Mouse (Mus musculus): Measurements from ENCODE around the gene Pld4. TPM values are rescaled to one million over a fixed set of nuclear protein-coding genes. Genes with fewer than 3 reads are reported as not detected.
A peak's percentile ranks its signal among the peaks of the same experiment; 100 is the strongest.

Gene Pld4
- polyA plus RNA-seq (2015; fragmentation: Nextera tagmentation; extraction: Ambion mirVana) = 19.4 and 32.5 TPM in 2 replicates

GRCm38 (mm10) chr12:112760154-112760926 lies at the start of gene Pld4:
Pld4 (plus strand) TSS chr12:112760655.
- Histone ChIP-seq H3K4me1 (ENCODE audit: control insufficient read depth, insufficient read depth, low read length) (no peaks in the 10 kb centered on the region), H3K27me3 (ENCODE audit: control insufficient read depth, insufficient read depth, low read length) (no peaks in the 10 kb centered on the region), H3K9ac (ENCODE audit: low read length) (no peak within 1 kb of the TSS), H3K36me3 (ENCODE audit: control insufficient read depth, insufficient read depth) (no peaks in the 10 kb centered on the region), H3K9me3 (replicated peaks; ENCODE audit: control insufficient read depth, low read length) (0 out of 2 replicates have a peak, but pooled peaks cover 2% of the 10 kb centered on the region), H3K4me3 (ENCODE audit: low read length) (peak within 1 kb of the TSS; percentile 32), H3K27ac (ENCODE audit: low read length) (0 out of 2 replicates have a peak within 1 kb of the TSS, but pooled peaks have one; percentile 13), H3K4me2 (ENCODE audit: low read depth, low read length) (peak within 1 kb of the TSS; percentile 2; the same call in 1 of the 2 replicates)
- ATAC-seq (replicated peaks; ENCODE audit: extremely low read depth, insufficient read depth, low FRiP score) = no peak; the same call in 1 of the 2 replicates
- WGBS = 36% methylated on average over 4 of the region's 4 CpGs

- Histone ChIP-seq H3K27me3 (ENCODE audit: control insufficient read depth, insufficient read depth, low read length) (no peaks in the 10 kb centered on the region), H3K27ac (ENCODE audit: low read length) (no peak overlapping the region), H3K9me3 (replicated peaks; ENCODE audit: control insufficient read depth, low read length) (peaks cover 3% of the 10 kb centered on the region), H3K4me3 (ENCODE audit: low read length) (no peak overlapping the region), H3K36me3 (ENCODE audit: control insufficient read depth, insufficient read depth) (no peaks in the 10 kb centered on the region), H3K4me2 (ENCODE audit: low read depth, low read length) (no peak overlapping the region), H3K4me1 (ENCODE audit: control insufficient read depth, insufficient read depth, low read length) (peaks cover 4% of the 10 kb centered on the region; the same call in 1 of the 2 replicates), H3K9ac (ENCODE audit: low read length) (no peak overlapping the region)
- WGBS = 60% methylated on average over 3 of the region's 3 CpGs
- no peak for ATAC-seq (replicated peaks; ENCODE audit: extremely low read depth, insufficient read depth, low FRiP score)
Measured at GRCm38 (mm10) chr12:112713984-112714383, 46.5 kb upstream of the Pld4 start.

GRCm38 (mm10) chr12:112717140-112717539 lies 43.3 kb upstream of the Pld4 start:
- WGBS = 36% methylated on average over 7 of the region's 7 CpGs

GRCm38 (mm10) chr12:112718995-112719394 lies 41.5 kb upstream of the Pld4 start:
- peaks cover 3% of the 10 kb centered on the region for H3K9me3 ChIP-seq (replicated peaks; ENCODE audit: control insufficient read depth, low read length)
- H3K4me1 ChIP-seq (ENCODE audit: control insufficient read depth, insufficient read depth, low read length) = peaks cover 14% of the 10 kb centered on the region
- 55% methylated on average over 5 of the region's 5 CpGs for WGBS
- no peak for ATAC-seq (replicated peaks; ENCODE audit: extremely low read depth, insufficient read depth, low FRiP score)
- H3K9ac ChIP-seq (ENCODE audit: low read length) = no peak overlapping the region
- no peak overlapping the region for H3K4me3 ChIP-seq (ENCODE audit: low read length)
- H3K36me3 ChIP-seq (ENCODE audit: control insufficient read depth, insufficient read depth) = no peaks in the 10 kb centered on the region
- no peak overlapping the region for H3K4me2 ChIP-seq (ENCODE audit: low read depth, low read length)
- H3K27me3 ChIP-seq (ENCODE audit: control insufficient read depth, insufficient read depth, low read length) = peaks cover 9% of the 10 kb centered on the region
- no peak overlapping the region for H3K27ac ChIP-seq (ENCODE audit: low read length)

More at GRCm38 (mm10) chr12:112717140-112717539, 43.3 kb upstream of the Pld4 start:
- no peak overlapping the region for H3K9ac ChIP-seq (ENCODE audit: low read length)
- H3K4me1 ChIP-seq (ENCODE audit: control insufficient read depth, insufficient read depth, low read length) = peaks cover 9% of the 10 kb centered on the region; the same call in 1 of the 2 replicates
- H3K9me3 ChIP-seq (replicated peaks; ENCODE audit: control insufficient read depth, low read length) = peaks cover 3% of the 10 kb centered on the region
- no peaks in the 10 kb centered on the region for H3K36me3 ChIP-seq (ENCODE audit: control insufficient read depth, insufficient read depth)
- ATAC-seq (replicated peaks; ENCODE audit: extremely low read depth, insufficient read depth, low FRiP score) = no peak
- no peak overlapping the region for H3K4me2 ChIP-seq (ENCODE audit: low read depth, low read length)
- H3K27ac ChIP-seq (ENCODE audit: low read length) = no peak overlapping the region; the same call in 1 of the 2 replicates
- H3K27me3 ChIP-seq (ENCODE audit: control insufficient read depth, insufficient read depth, low read length) = peaks cover 7% of the 10 kb centered on the region; the same call in 1 of the 2 replicates
- H3K4me3 ChIP-seq (ENCODE audit: low read length) = no peak overlapping the region

- H3K36me3 ChIP-seq (ENCODE audit: control insufficient read depth, insufficient read depth) = no peaks in the 10 kb centered on the region
- H3K27ac ChIP-seq (ENCODE audit: low read length) = peak within 1 kb of the TSS; percentile 71
- peaks cover 12% of the 10 kb centered on the region for H3K4me1 ChIP-seq (ENCODE audit: control insufficient read depth, insufficient read depth, low read length)
- peak within 1 kb of the TSS; percentile 82 for H3K4me3 ChIP-seq (ENCODE audit: low read length)
- 61% methylated on average over 6 of the region's 6 CpGs for WGBS
- peak within 1 kb of the TSS; percentile 70 for H3K9ac ChIP-seq (ENCODE audit: low read length)
- peaks cover 9% of the 10 kb centered on the region for H3K27me3 ChIP-seq (ENCODE audit: control insufficient read depth, insufficient read depth, low read length)
- peak within 1 kb of the TSS; percentile 99 for H3K4me2 ChIP-seq (ENCODE audit: low read depth, low read length)
- H3K9me3 ChIP-seq (replicated peaks; ENCODE audit: control insufficient read depth, low read length) = peaks cover 3% of the 10 kb centered on the region
- no peak for ATAC-seq (replicated peaks; ENCODE audit: extremely low read depth, insufficient read depth, low FRiP score)
Measured at GRCm38 (mm10) chr12:112720216-112720615, 40.2 kb upstream of the Pld4 start, which contains the start of gene Cep170b. Cep170b (plus strand) TSS chr12:112720455.

- no peak for ATAC-seq (replicated peaks; ENCODE audit: extremely low read depth, insufficient read depth, low FRiP score)
- no peaks in the 10 kb centered on the region for H3K36me3 ChIP-seq (ENCODE audit: control insufficient read depth, insufficient read depth)
- peak overlapping the region; percentile 71 for H3K27ac ChIP-seq (ENCODE audit: low read length)
- 43% methylated on average over 12 of the region's 12 CpGs for WGBS
- peaks cover 9% of the 10 kb centered on the region for H3K27me3 ChIP-seq (ENCODE audit: control insufficient read depth, insufficient read depth, low read length)
- H3K4me3 ChIP-seq (ENCODE audit: low read length) = peak overlapping the region; percentile 82
- peak overlapping the region; percentile 99 for H3K4me2 ChIP-seq (ENCODE audit: low read depth, low read length)
- H3K9me3 ChIP-seq (replicated peaks; ENCODE audit: control insufficient read depth, low read length) = peaks cover 3% of the 10 kb centered on the region
- peaks cover 12% of the 10 kb centered on the region for H3K4me1 ChIP-seq (ENCODE audit: control insufficient read depth, insufficient read depth, low read length)
- peak overlapping the region; percentile 70 for H3K9ac ChIP-seq (ENCODE audit: low read length)
Measured at GRCm38 (mm10) chr12:112720890-112721423, 39.5 kb upstream of the Pld4 start.

DNA sequence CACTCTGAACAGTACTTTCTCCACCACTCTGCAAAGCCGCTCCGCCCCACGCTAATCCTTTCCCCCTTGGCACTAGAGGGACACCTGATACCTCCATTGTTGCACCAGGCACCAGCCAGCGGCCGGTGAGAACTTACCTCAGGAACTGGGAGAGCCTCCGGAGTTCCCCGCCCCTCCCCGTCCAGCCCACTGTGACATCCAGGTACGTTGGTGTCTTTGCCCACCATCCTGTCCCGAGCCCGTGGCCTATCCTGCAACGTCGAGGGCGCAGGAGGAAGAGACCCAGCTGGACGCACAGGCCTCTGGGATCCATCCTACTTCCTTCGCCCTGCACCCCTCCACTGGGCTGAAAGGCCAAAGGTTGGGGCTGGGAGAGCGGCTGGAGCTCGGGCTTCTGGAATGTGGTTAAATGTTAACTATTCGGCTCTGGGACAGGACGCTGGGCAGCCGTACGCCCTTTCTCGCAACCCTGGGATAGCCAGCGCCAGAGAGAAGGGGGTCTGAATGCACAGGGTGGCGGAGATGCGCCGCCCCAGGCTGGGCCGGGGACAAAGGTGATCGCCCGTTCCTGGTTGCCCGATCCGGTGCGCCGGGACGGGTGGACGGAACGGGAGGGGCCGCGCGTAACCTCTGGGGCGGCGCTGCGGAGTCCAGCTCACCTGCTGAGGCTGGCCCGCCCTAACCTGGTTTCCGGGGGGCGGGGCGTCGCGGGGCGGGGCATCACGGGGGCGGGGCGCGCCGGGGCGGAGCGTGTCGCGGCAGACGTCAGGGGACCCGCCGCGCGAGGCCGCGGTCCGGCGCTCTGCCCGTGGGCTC lies 38.8 kb upstream of the Pld4 start:
- ATAC-seq (replicated peaks; ENCODE audit: extremely low read depth, insufficient read depth, low FRiP score) = peak; percentile 71
- H3K36me3 ChIP-seq (ENCODE audit: control insufficient read depth, insufficient read depth) = no peaks in the 10 kb centered on the region
- H3K4me2 ChIP-seq (ENCODE audit: low read depth, low read length) = peak overlapping the region; percentile 99
- H3K27me3 ChIP-seq (ENCODE audit: control insufficient read depth, insufficient read depth, low read length) = peaks cover 9% of the 10 kb centered on the region
- 4% methylated on average over 50 of the region's 69 CpGs for WGBS
- peak overlapping the region; percentile 71 for H3K27ac ChIP-seq (ENCODE audit: low read length)
- H3K9ac ChIP-seq (ENCODE audit: low read length) = peak overlapping the region; percentile 70
- peaks cover 12% of the 10 kb centered on the region for H3K4me1 ChIP-seq (ENCODE audit: control insufficient read depth, insufficient read depth, low read length)
- peak overlapping the region; percentile 82 for H3K4me3 ChIP-seq (ENCODE audit: low read length)
- H3K9me3 ChIP-seq (replicated peaks; ENCODE audit: control insufficient read depth, low read length) = peaks cover 3% of the 10 kb centered on the region

GRCm38 (mm10) chr12:112722240-112723027 lies 38.0 kb upstream of the Pld4 start:
- Histone ChIP-seq H3K27ac (ENCODE audit: low read length) (peak overlapping the region; percentile 51; the same call in 1 of the 2 replicates), H3K4me2 (ENCODE audit: low read depth, low read length) (peak overlapping the region; percentile 99), H3K9ac (ENCODE audit: low read length) (peak overlapping the region; percentile 70), H3K4me1 (ENCODE audit: control insufficient read depth, insufficient read depth, low read length) (peaks cover 12% of the 10 kb centered on the region), H3K27me3 (ENCODE audit: control insufficient read depth, insufficient read depth, low read length) (peaks cover 9% of the 10 kb centered on the region), H3K36me3 (ENCODE audit: control insufficient read depth, insufficient read depth) (no peaks in the 10 kb centered on the region), H3K9me3 (replicated peaks; ENCODE audit: control insufficient read depth, low read length) (no peaks in the 10 kb centered on the region), H3K4me3 (ENCODE audit: low read length) (peak overlapping the region; percentile 82)
- under 1% methylated on average over 63 of the region's 75 CpGs for WGBS
- ATAC-seq (replicated peaks; ENCODE audit: extremely low read depth, insufficient read depth, low FRiP score) = peak; percentile 53
